Mouse (Mus musculus): ENCODE data around the gene Ankrd17. TPM values are rescaled to one million over a fixed set of nuclear protein-coding genes. Genes with fewer than 3 reads are reported as not detected.

The Ankrd17 gene
- polyA plus RNA-seq, 1 experiment: 15.4 TPM

GRCm38 (mm10) chr5:90178116-90178515, 188.3 kb downstream of the Ankrd17 start:
- WGBS: 97% methylated on average over 1 of the region's 1 CpGs
- no peaks in the 10 kb centered on the region for H3K4me1 ChIP-seq (ENCODE audit: control insufficient read depth, insufficient read depth, insufficient read length)
- H3K4me3 ChIP-seq (ENCODE audit: extremely low read depth, insufficient read depth, insufficient read length): no peak overlapping the region
- H3K27me3 ChIP-seq (ENCODE audit: control insufficient read depth, insufficient read depth, low read length): no peaks in the 10 kb centered on the region
- H3K27ac ChIP-seq (ENCODE audit: insufficient read depth, low read length): no peak overlapping the region
- DNase-seq (ENCODE audit: low read depth in 1 of 2, low spot score in 2 of 2): no peak
- TF ChIP-seq POLR2A (IDR thresholded peaks at IDR 0.05; ENCODE audit: low read depth, low read length) (no peak), CTCF (IDR thresholded peaks at IDR 0.05; ENCODE audit: extremely low read depth, insufficient read depth, insufficient read length, insufficient replicate concordance) (no peak)
- no peaks in the 10 kb centered on the region for H3K36me3 ChIP-seq (ENCODE audit: control insufficient read depth, insufficient read depth, low read length)

Other genes with a start within 250 kb of the Ankrd17 start
- gene Cox18, start 142.6 kb downstream of the Ankrd17 start, polyA plus RNA-seq (2012; rRNA removed): 21.3 and 38.9 TPM in 2 replicates
- 0.54 and 0.79 TPM in 2 replicates for gene Gm9958, start 627 bp upstream of the Ankrd17 start, polyA plus RNA-seq (2012; rRNA removed)
- gene Alb, start 94.3 kb upstream of the Ankrd17 start, polyA plus RNA-seq (2012; rRNA removed): 1.2 TPM in 2 replicates
- 0.70 and 0.88 TPM in 2 replicates for gene Afp, start 124.2 kb upstream of the Ankrd17 start, polyA plus RNA-seq (2012; rRNA removed)
- gene Afm, start 152.4 kb upstream of the Ankrd17 start, polyA plus RNA-seq (2012; rRNA removed): 0.05 TPM in 1 of 2 replicates, not detected in the other
- gene 5830473C10Rik, start 194.5 kb upstream of the Ankrd17 start, polyA plus RNA-seq (2012; rRNA removed): not detected in 2 replicates